Mouse (Mus musculus) kidney, postnatal 0 days (tissue): Measurements from ENCODE around the gene Srl. TPM values are rescaled to one million over a fixed set of nuclear protein-coding genes. Genes with fewer than 3 reads are reported as not detected.

Experiments
- ATAC-seq: fragments of 200-750 bp; cut with Nextera tagmentation; replicated peaks from 2 replicates; pipeline ENCODE4 v1.8.0; 2017; ENCODE audit warnings: low read depth, moderate number of reproducible peaks, moderate TSS enrichment, moderate library complexity; ENCODE audit not compliant: low FRiP score
- DNase-seq: peaks from one replicate; pipeline ENCODE4 v3.0.0-alpha.2; 2016; ENCODE audit warnings: low spot score
- H3K27ac ChIP-seq: fragments of 300-500 bp; sonication (generic); 2 replicates; pipeline ENCODE4 v1.5.1; 2014; ENCODE audit warnings: mild to moderate bottlenecking
- H3K27me3 ChIP-seq: fragments of 300-500 bp; sonication (generic); 2 replicates; pipeline ENCODE4 v1.6.1; 2014; ENCODE audit warnings: low read length, mixed read lengths; ENCODE audit not compliant: insufficient read depth
- H3K36me3 ChIP-seq: fragments of 300-500 bp; sonication (generic); 2 replicates; pipeline ENCODE4 v1.6.1; 2014; ENCODE audit warnings: low read length, mixed read lengths; ENCODE audit not compliant: insufficient read depth
- H3K4me1 ChIP-seq: fragments of 300-500 bp; sonication (generic); replicated peaks from 2 replicates; pipeline ENCODE4 v1.6.1; 2014; ENCODE audit warnings: antibody characterized with exemption, low read length, mixed read lengths; ENCODE audit not compliant: insufficient read depth
- H3K4me2 ChIP-seq: fragments of 300-500 bp; sonication (generic); 2 replicates; pipeline ENCODE4 v1.6.1; 2014; ENCODE audit warnings: mild to moderate bottlenecking, low read length, moderate library complexity, mixed read lengths
- H3K4me3 ChIP-seq: fragments of 300-500 bp; sonication (generic); replicated peaks from 2 replicates; pipeline ENCODE4 v1.5.1; 2014; ENCODE audit warnings: low read depth, low read length
- H3K9ac ChIP-seq: fragments of 300-500 bp; sonication (generic); 2 replicates; pipeline ENCODE4 v1.6.1; 2014; ENCODE audit warnings: low read depth, low read length
- H3K9me3 ChIP-seq: fragments of 300-500 bp; sonication (generic); replicated peaks from 2 replicates; pipeline ENCODE4 v1.6.1; 2016; ENCODE audit warnings: low read length, inconsistent platforms, mixed read lengths
- CTCF ChIP-seq: IDR thresholded peaks from 2 replicates; pipeline ENCODE4 v1.5.1; 2016; ENCODE audit warnings: antibody characterized with exemption, low read depth, mild to moderate bottlenecking, moderate library complexity
- WGBS: fragments of 180-500 bp; shearing (Covaris S2); extraction: QIAGEN DNeasy Blood & Tissue Kit; methylation state at CpG from one replicate; pipeline ENCODE4 v1.1.7; 2014; 5-methylcytosine and 5-hydroxymethylcytosine counted together
- polyA plus RNA-seq: library from polyadenylated mRNA; unstranded; fragments of >200 nt; fragmentation: Nextera tagmentation; extraction: Ambion mirVana; gene quantifications from 2 replicates; pipeline ENCODE4 v1.2.1, GENCODE M21; 2015

Srl gene
- polyA plus RNA-seq, 1 experiment from 2014 or later = 8.5 TPM

- peak overlapping the region; percentile 97 for H3K4me2 ChIP-seq
- peak; percentile 47 for ATAC-seq
- H3K27me3 ChIP-seq = no peaks in the 10 kb centered on the region
- H3K4me3 ChIP-seq = peak overlapping the region; percentile 87
- peak; percentile 62 for DNase-seq
- TF ChIP-seq CTCF = no peak
- peak overlapping the region; percentile 95 for H3K27ac ChIP-seq
- H3K36me3 ChIP-seq = 0 out of 2 replicates have a peak, but pooled peaks cover 2% of the 10 kb centered on the region
- H3K9me3 ChIP-seq = no peaks in the 10 kb centered on the region
- H3K9ac ChIP-seq = peak overlapping the region; percentile 78
- H3K4me1 ChIP-seq = peaks cover 15% of the 10 kb centered on the region
- WGBS = under 1% methylated on average over 19 of the region's 19 CpGs
These were observed 16.3 kb upstream of the Srl start for GRCm38 (mm10) chr16:4557949-4558348.

DNA sequence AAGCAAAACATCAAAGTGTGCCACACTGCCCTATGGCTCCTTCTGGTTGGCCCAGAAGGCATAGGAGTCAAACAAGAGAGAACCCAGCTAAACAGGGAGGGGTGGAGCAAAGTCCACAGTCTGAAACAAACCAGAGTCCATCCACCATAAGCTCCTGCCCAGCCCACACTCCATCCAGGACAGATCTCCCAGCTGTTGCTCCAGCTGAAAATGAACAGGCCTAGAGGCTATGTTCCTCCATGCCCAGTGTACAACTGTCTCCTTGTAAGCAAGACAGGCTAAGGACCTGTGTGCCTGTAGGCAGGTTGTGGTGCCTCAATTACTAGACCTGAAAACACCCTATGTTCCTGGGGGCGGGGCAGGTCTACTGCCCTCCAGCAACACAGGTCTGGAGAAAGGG lies 15.5 kb upstream of the Srl start:
- 0 out of 2 replicates have a peak overlapping the region, but pooled peaks have one; percentile 87 for H3K4me3 ChIP-seq
- H3K4me1 ChIP-seq = peaks cover 19% of the 10 kb centered on the region
- DNase-seq = peak; percentile 23
- TF ChIP-seq CTCF = no peak
- peak overlapping the region; percentile 95 for H3K27ac ChIP-seq
- no peaks in the 10 kb centered on the region for H3K27me3 ChIP-seq
- ATAC-seq = no peak
- no peak overlapping the region for H3K9ac ChIP-seq
- H3K36me3 ChIP-seq = 0 out of 2 replicates have a peak, but pooled peaks cover 2% of the 10 kb centered on the region
- WGBS = 65% methylated on average over 1 of the region's 1 CpGs
- no peaks in the 10 kb centered on the region for H3K9me3 ChIP-seq
- peak overlapping the region; percentile 97 for H3K4me2 ChIP-seq

- no peak overlapping the region for H3K4me3 ChIP-seq
- no peak overlapping the region for H3K4me2 ChIP-seq
- 0 out of 2 replicates have a peak, but pooled peaks cover 2% of the 10 kb centered on the region for H3K36me3 ChIP-seq
- ATAC-seq (no peak), DNase-seq (no peak)
- TF ChIP-seq CTCF = no peak
- H3K9ac ChIP-seq = no peak overlapping the region
- no peak overlapping the region for H3K27ac ChIP-seq
- no peaks in the 10 kb centered on the region for H3K9me3 ChIP-seq
- no peaks in the 10 kb centered on the region for H3K27me3 ChIP-seq
- H3K4me1 ChIP-seq = peaks cover 19% of the 10 kb centered on the region
- 97% methylated on average over 1 of the region's 1 CpGs for WGBS
These were observed 13.9 kb upstream of the Srl start for GRCm38 (mm10) chr16:4555555-4555954.

DNA sequence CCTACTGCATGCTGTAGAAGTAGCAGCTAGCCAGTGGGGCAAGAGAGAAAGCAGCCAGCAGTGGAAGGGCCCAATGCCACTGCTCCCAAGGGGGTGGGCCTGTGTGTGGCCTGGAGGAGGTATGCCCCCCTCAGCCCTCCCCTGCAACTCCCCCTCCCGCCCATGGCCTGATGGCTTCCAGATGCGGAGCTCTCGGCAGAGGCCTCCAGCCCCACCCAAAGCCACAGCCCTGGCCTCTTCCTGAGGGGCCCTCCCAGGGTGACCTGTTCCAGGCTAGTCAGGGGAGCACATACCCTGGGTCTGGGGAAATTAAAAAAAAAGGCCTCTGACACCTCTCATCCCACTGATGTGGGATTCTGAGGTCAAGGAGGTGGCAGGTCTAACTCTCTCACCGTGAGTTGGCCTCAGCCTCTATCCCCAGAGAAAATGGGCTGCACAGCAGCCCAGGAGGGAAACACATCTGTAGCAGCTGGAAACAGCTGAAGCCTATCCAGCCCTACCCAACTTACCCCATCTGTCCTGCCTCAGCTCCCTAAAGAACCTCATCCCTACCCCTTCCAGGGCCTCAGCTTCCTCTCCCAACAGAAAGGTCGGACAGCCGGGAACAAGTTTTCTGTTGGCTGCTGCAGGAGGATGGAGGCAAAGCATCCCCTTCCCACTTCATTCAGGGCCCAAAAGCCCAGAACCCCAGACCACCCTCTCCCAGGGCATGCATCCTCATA lies 11.4 kb upstream of the Srl start:
- Histone ChIP-seq H3K4me2 (no peak overlapping the region), H3K9me3 (no peaks in the 10 kb centered on the region), H3K4me1 (peaks cover 19% of the 10 kb centered on the region), H3K9ac (0 out of 2 replicates have a peak overlapping the region, but pooled peaks have one; percentile 27), H3K4me3 (no peak overlapping the region), H3K36me3 (peaks cover 7% of the 10 kb centered on the region; the same call in 1 of the 2 replicates), H3K27ac (peak overlapping the region; percentile 47; the same call in 1 of the 2 replicates), H3K27me3 (no peaks in the 10 kb centered on the region)
- WGBS = 22% methylated on average over 6 of the region's 6 CpGs
- no peak for DNase-seq
- no peak for TF ChIP-seq CTCF
- ATAC-seq = 0 out of 2 replicates have a peak, but pooled peaks have one; percentile 6

DNA sequence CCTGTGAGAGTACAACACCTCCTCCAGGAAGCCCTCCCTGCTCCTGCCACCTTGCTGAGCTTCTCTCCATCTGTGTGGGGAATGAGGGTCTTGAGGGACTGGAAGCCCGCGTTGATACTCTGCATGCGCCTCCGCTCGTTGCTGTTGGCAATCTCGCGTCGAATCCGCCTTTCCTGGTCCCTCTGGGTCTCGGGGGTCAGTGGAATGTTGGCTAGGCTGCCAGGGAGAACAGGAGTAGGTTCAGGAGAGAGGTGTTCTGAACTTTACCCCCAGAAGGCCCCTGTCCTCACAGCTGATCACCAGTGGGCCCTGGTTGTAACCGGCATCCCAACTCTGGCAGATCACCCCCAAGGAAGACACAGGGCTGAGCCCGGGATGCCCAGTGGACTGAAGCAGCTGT lies 10.3 kb upstream of the Srl start:
- Histone ChIP-seq H3K27ac (no peak overlapping the region), H3K9ac (0 out of 2 replicates have a peak overlapping the region, but pooled peaks have one; percentile 37), H3K4me2 (no peak overlapping the region), H3K9me3 (no peaks in the 10 kb centered on the region), H3K36me3 (peaks cover 10% of the 10 kb centered on the region; the same call in 1 of the 2 replicates), H3K4me1 (peaks cover 10% of the 10 kb centered on the region), H3K27me3 (no peaks in the 10 kb centered on the region), H3K4me3 (no peak overlapping the region)
- ATAC-seq = no peak
- WGBS = 93% methylated on average over 12 of the region's 12 CpGs
- TF ChIP-seq CTCF = no peak
- no peak for DNase-seq

- no peak overlapping the region for H3K27ac ChIP-seq
- WGBS = 33% methylated on average over 13 of the region's 13 CpGs
- DNase-seq (peak; percentile 90), ATAC-seq (peak; percentile 68)
- no peak overlapping the region for H3K9ac ChIP-seq
- peaks cover 13% of the 10 kb centered on the region; the same call in 1 of the 2 replicates for H3K36me3 ChIP-seq
- no peaks in the 10 kb centered on the region for H3K27me3 ChIP-seq
- H3K4me2 ChIP-seq = no peak overlapping the region
- H3K4me3 ChIP-seq = no peak overlapping the region
- H3K4me1 ChIP-seq = peaks cover 9% of the 10 kb centered on the region
- H3K9me3 ChIP-seq = no peaks in the 10 kb centered on the region
- peak; percentile 99 for TF ChIP-seq CTCF
These were observed 9.4 kb upstream of the Srl start for GRCm38 (mm10) chr16:4551056-4551455.
